ENCODE assay signal across 8 mouse cellular contexts in the genomic region with DNA sequence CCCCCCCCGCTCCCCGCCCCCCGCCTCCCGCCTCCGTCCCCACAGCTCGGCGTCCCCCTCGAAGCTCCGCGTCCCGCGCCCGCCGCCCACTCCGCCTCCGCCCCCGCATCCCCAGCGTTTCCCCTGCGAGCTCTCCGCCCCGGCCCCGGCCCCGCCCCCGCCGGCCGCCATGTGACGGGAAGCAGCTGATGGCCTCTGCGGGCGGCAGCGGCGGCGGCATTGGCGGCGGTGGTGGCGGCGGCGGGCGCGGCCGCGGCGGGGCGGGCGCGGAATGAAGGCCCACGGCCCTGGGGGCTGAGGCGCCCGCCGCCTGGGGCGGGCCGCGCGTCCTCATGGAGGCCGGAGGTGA. TPM values are rescaled to one million over a fixed set of nuclear protein-coding genes. Genes with fewer than 3 reads are reported as not detected.
A peak's percentile ranks its signal among the peaks of the same experiment; 100 is the strongest.
DNase-seq lines count a peak whose midpoint lies in the region; ATAC-seq and TF ChIP-seq lines count a peak whose summit lies in the region.

A gene (plus strand): TSS at position 176 of the 349 bp plus-strand sequence.

- H3K27ac ChIP-seq in cortical plate, adult 2 months (ENCODE audit: insufficient read depth, low read length), result peak within 1 kb of the TSS; percentile 97

- no peak; the same call in 1 of the 2 replicates for ATAC-seq in megakaryocyte-erythroid progenitor cell, adult 5-6 weeks (replicated peaks; ENCODE audit: low FRiP score, low TSS enrichment, poor library complexity, severe bottlenecking)

- H3K4me3 ChIP-seq in cortical plate, adult 2 months (ENCODE audit: insufficient read depth, low read length), result peak within 1 kb of the TSS; percentile 99

- TF ChIP-seq CTCF in cortical plate, adult 2 months (IDR thresholded peaks at IDR 0.05; ENCODE audit: extremely low read depth, insufficient read depth, low read length), result no peak

- TF ChIP-seq POLR2A in cortical plate, adult 2 months (IDR thresholded peaks at IDR 0.05; ENCODE audit: extremely low read depth, insufficient read depth, low read length), result no peak

- intact Hi-C loops in gastrocnemius, postnatal 14 days (cut with DNase I; ENCODE audit: low total_unique reads), result no loop called here
- intact Hi-C loops in left cerebral cortex, postnatal 25 days (cut with DNase I), result loop anchor here (5.0 kb wide), 1 partner anchor 55 kb away; a partner anchor contains a TSS

- H3K4me1 ChIP-seq in cortical plate, adult 2 months (ENCODE audit: control insufficient read depth, insufficient read depth, low read length), result peaks cover 20% of the 10 kb centered on the region

- DNase-seq in adrenal gland, adult (ENCODE audit: inconsistent age in 2 of 2, low spot score in 1 of 2), result peak; percentile 91 to 95
- peak; percentile 90 for DNase-seq in gastrocnemius, postnatal 14 days
- peak; percentile 84 for DNase-seq in induced T-regulatory cell, adult 2 months (ENCODE audit: low read depth)
- peak; percentile 74 to 77 for DNase-seq in left cerebral cortex, postnatal 25 days (ENCODE audit: low spot score in 2 of 2)
- peak; percentile 88 for DNase-seq in right cerebral cortex, postnatal 14 days
- peak; percentile 83 to 90 for DNase-seq in urinary bladder, postnatal 4 days (ENCODE audit: low spot score in 2 of 2)

RNA-seq across cellular contexts. Expression of the gene that starts here (rescaled TPM):
- 414 and 428 TPM in 2 replicates for polyA plus RNA-seq in cortical plate, adult 2 months (2012; rRNA removed)
- 10 to 100 TPM; 70.6 to 76.4 TPM for total RNA-seq in gastrocnemius, postnatal 14 days (2021)
- 100 to 1,000 TPM; 319 to 325 TPM for total RNA-seq in left cerebral cortex, postnatal 25 days (2021)
- 18.1 and 23.1 TPM in 2 replicates for total RNA-seq in megakaryocyte-erythroid progenitor cell, adult 5-6 weeks (2014; fragmentation: Nextera tagmentation)
- total RNA-seq in megakaryocyte-erythroid progenitor cell, adult 5-6 weeks (2017), result 18.9 and 87.8 TPM in 2 replicates
